Mouse (Mus musculus): ENCODE results near the gene Tekt4. TPM values are rescaled to one million over a fixed set of nuclear protein-coding genes. Genes with fewer than 3 reads are reported as not detected.

Tekt4 gene
- polyA plus RNA-seq, 1 experiment from 2014 or later, result 0.45 TPM

- no peak overlapping the region for H3K4me3 ChIP-seq
These were observed 38.9 kb upstream of the Tekt4 start for GRCm38 (mm10) chr17:25415421-25415913.

GRCm38 (mm10) chr17:25416219-25416618 is 38.2 kb upstream of the Tekt4 start:
- peaks cover 4% of the 10 kb centered on the region; the same call in 1 of the 2 replicates for H3K36me3 ChIP-seq
- H3K4me1 ChIP-seq (replicated peaks), result peaks cover 76% of the 10 kb centered on the region
- peak overlapping the region; percentile 52 for H3K27ac ChIP-seq (ENCODE audit: poor library complexity, severe bottlenecking)
- H3K4me2 ChIP-seq, result peak overlapping the region; percentile 32; the same call in 1 of the 2 replicates
- H3K4me3 ChIP-seq, result no peak overlapping the region
- no peaks in the 10 kb centered on the region for H3K27me3 ChIP-seq (replicated peaks)
- 15% methylated on average over 2 of the region's 3 CpGs for WGBS
- H3K9me3 ChIP-seq (replicated peaks), result no peaks in the 10 kb centered on the region
- peak overlapping the region; percentile 26 for H3K9ac ChIP-seq
- peak; percentile 29; the same call in 1 of the 2 replicates for ATAC-seq (ENCODE audit: insufficient number of reproducible peaks, low FRiP score)

More at GRCm38 (mm10) chr17:25415421-25415913, 38.9 kb upstream of the Tekt4 start:
- Histone ChIP-seq H3K27me3 (replicated peaks) (no peaks in the 10 kb centered on the region), H3K27ac (ENCODE audit: poor library complexity, severe bottlenecking) (peak overlapping the region; percentile 52), H3K9ac (peak overlapping the region; percentile 33; the same call in 1 of the 2 replicates), H3K4me1 (replicated peaks) (peaks cover 76% of the 10 kb centered on the region), H3K36me3 (no peaks in the 10 kb centered on the region), H3K4me2 (peak overlapping the region; percentile 32; the same call in 1 of the 2 replicates), H3K9me3 (replicated peaks) (no peaks in the 10 kb centered on the region)
- WGBS, result 11% methylated on average over 5 of the region's 6 CpGs
- ATAC-seq (ENCODE audit: insufficient number of reproducible peaks, low FRiP score), result peak; percentile 12; the same call in 1 of the 2 replicates

- Histone ChIP-seq H3K4me3 (no peak overlapping the region), H3K9ac (no peak overlapping the region), H3K4me2 (no peak overlapping the region), H3K4me1 (replicated peaks) (peaks cover 89% of the 10 kb centered on the region), H3K9me3 (replicated peaks) (no peaks in the 10 kb centered on the region), H3K36me3 (peaks cover 17% of the 10 kb centered on the region), H3K27ac (ENCODE audit: poor library complexity, severe bottlenecking) (no peak overlapping the region), H3K27me3 (replicated peaks) (no peaks in the 10 kb centered on the region)
- no peak for ATAC-seq (ENCODE audit: insufficient number of reproducible peaks, low FRiP score)
- 50% methylated on average over 6 of the region's 6 CpGs for WGBS
These were observed 36.4 kb upstream of the Tekt4 start for GRCm38 (mm10) chr17:25417990-25418389.

- Histone ChIP-seq H3K4me1 (replicated peaks) (peaks cover 94% of the 10 kb centered on the region), H3K36me3 (peaks cover 24% of the 10 kb centered on the region), H3K4me2 (no peak overlapping the region), H3K9ac (no peak overlapping the region), H3K27ac (ENCODE audit: poor library complexity, severe bottlenecking) (no peak overlapping the region), H3K9me3 (replicated peaks) (no peaks in the 10 kb centered on the region), H3K4me3 (no peak overlapping the region), H3K27me3 (replicated peaks) (no peaks in the 10 kb centered on the region)
- ATAC-seq (ENCODE audit: insufficient number of reproducible peaks, low FRiP score), result no peak
- WGBS, result 52% methylated on average over 9 of the region's 9 CpGs
These were observed 35.5 kb upstream of the Tekt4 start for GRCm38 (mm10) chr17:25418926-25419325.

GRCm38 (mm10) chr17:25420998-25421397 is 33.4 kb upstream of the Tekt4 start:
- Histone ChIP-seq H3K4me2 (no peak overlapping the region), H3K27ac (ENCODE audit: poor library complexity, severe bottlenecking) (no peak overlapping the region), H3K4me3 (no peak overlapping the region), H3K27me3 (replicated peaks) (no peaks in the 10 kb centered on the region), H3K9me3 (replicated peaks) (no peaks in the 10 kb centered on the region), H3K36me3 (peaks cover 25% of the 10 kb centered on the region), H3K9ac (no peak overlapping the region), H3K4me1 (replicated peaks) (peaks cover 94% of the 10 kb centered on the region)
- 82% methylated on average over 3 of the region's 3 CpGs for WGBS
- ATAC-seq (ENCODE audit: insufficient number of reproducible peaks, low FRiP score), result no peak

- H3K9me3 ChIP-seq (replicated peaks), result no peaks in the 10 kb centered on the region
- H3K9ac ChIP-seq, result peak overlapping the region; percentile 4; the same call in 1 of the 2 replicates
- no peak for ATAC-seq (ENCODE audit: insufficient number of reproducible peaks, low FRiP score)
- peaks cover 31% of the 10 kb centered on the region for H3K36me3 ChIP-seq
- H3K27me3 ChIP-seq (replicated peaks), result no peaks in the 10 kb centered on the region
- no peak overlapping the region for H3K4me2 ChIP-seq
- peaks cover 97% of the 10 kb centered on the region for H3K4me1 ChIP-seq (replicated peaks)
- 33% methylated on average over 8 of the region's 8 CpGs for WGBS
- H3K27ac ChIP-seq (ENCODE audit: poor library complexity, severe bottlenecking), result peak overlapping the region; percentile 5; the same call in 1 of the 2 replicates
- H3K4me3 ChIP-seq, result no peak overlapping the region
These were observed 29.8 kb upstream of the Tekt4 start for GRCm38 (mm10) chr17:25424526-25425080.

- no peak for ATAC-seq (ENCODE audit: insufficient number of reproducible peaks, low FRiP score)
- peaks cover 97% of the 10 kb centered on the region for H3K4me1 ChIP-seq (replicated peaks)
- H3K36me3 ChIP-seq, result peaks cover 30% of the 10 kb centered on the region
These were observed 28.4 kb upstream of the Tekt4 start for GRCm38 (mm10) chr17:25425996-25426395.

GRCm38 (mm10) chr17:25427441-25427840 is 27.0 kb upstream of the Tekt4 start:
- 22% methylated on average over 10 of the region's 10 CpGs for WGBS
- Histone ChIP-seq H3K4me3 (no peak overlapping the region), H3K4me2 (no peak overlapping the region), H3K9ac (peak overlapping the region; percentile 42; the same call in 1 of the 2 replicates), H3K36me3 (peaks cover 20% of the 10 kb centered on the region), H3K9me3 (replicated peaks) (no peaks in the 10 kb centered on the region), H3K4me1 (replicated peaks) (peaks cover 98% of the 10 kb centered on the region), H3K27ac (ENCODE audit: poor library complexity, severe bottlenecking) (peak overlapping the region; percentile 50), H3K27me3 (replicated peaks) (0 out of 2 replicates have a peak, but pooled peaks cover 6% of the 10 kb centered on the region)
- peak; percentile 53 for ATAC-seq (ENCODE audit: insufficient number of reproducible peaks, low FRiP score)

More at GRCm38 (mm10) chr17:25425996-25426395, 28.4 kb upstream of the Tekt4 start:
- no peak overlapping the region for H3K27ac ChIP-seq (ENCODE audit: poor library complexity, severe bottlenecking)
- H3K9ac ChIP-seq, result no peak overlapping the region
- H3K27me3 ChIP-seq (replicated peaks), result no peaks in the 10 kb centered on the region
- H3K4me3 ChIP-seq, result no peak overlapping the region
- WGBS, result 77% methylated on average over 2 of the region's 2 CpGs
- H3K4me2 ChIP-seq, result no peak overlapping the region
- H3K9me3 ChIP-seq (replicated peaks), result no peaks in the 10 kb centered on the region

- Histone ChIP-seq H3K27me3 (replicated peaks) (0 out of 2 replicates have a peak, but pooled peaks cover 6% of the 10 kb centered on the region), H3K9me3 (replicated peaks) (no peaks in the 10 kb centered on the region), H3K36me3 (peaks cover 6% of the 10 kb centered on the region; the same call in 1 of the 2 replicates), H3K4me3 (no peak overlapping the region), H3K9ac (peak overlapping the region; percentile 40; the same call in 1 of the 2 replicates), H3K27ac (ENCODE audit: poor library complexity, severe bottlenecking) (peak overlapping the region; percentile 58), H3K4me1 (replicated peaks) (peaks cover 88% of the 10 kb centered on the region), H3K4me2 (peak overlapping the region; percentile 77)
- no peak for ATAC-seq (ENCODE audit: insufficient number of reproducible peaks, low FRiP score)
- 39% methylated on average over 5 of the region's 5 CpGs for WGBS
These were observed 25.2 kb upstream of the Tekt4 start for GRCm38 (mm10) chr17:25429240-25429639.

GRCm38 (mm10) chr17:25429886-25430285 is 24.5 kb upstream of the Tekt4 start:
- no peak for ATAC-seq (ENCODE audit: insufficient number of reproducible peaks, low FRiP score)
- Histone ChIP-seq H3K27me3 (replicated peaks) (0 out of 2 replicates have a peak, but pooled peaks cover 6% of the 10 kb centered on the region), H3K36me3 (peaks cover 6% of the 10 kb centered on the region; the same call in 1 of the 2 replicates), H3K4me3 (peak overlapping the region; percentile 6; the same call in 1 of the 2 replicates), H3K9ac (peak overlapping the region; percentile 40; the same call in 1 of the 2 replicates), H3K27ac (ENCODE audit: poor library complexity, severe bottlenecking) (peak overlapping the region; percentile 58), H3K4me1 (replicated peaks) (peaks cover 88% of the 10 kb centered on the region), H3K9me3 (replicated peaks) (no peaks in the 10 kb centered on the region), H3K4me2 (peak overlapping the region; percentile 77)
- WGBS, result 33% methylated on average over 6 of the region's 6 CpGs

- no peaks in the 10 kb centered on the region for H3K9me3 ChIP-seq (replicated peaks)
- no peak for ATAC-seq (ENCODE audit: insufficient number of reproducible peaks, low FRiP score)
- peak overlapping the region; percentile 81; the same call in 1 of the 2 replicates for H3K4me3 ChIP-seq
- peak overlapping the region; percentile 77 for H3K4me2 ChIP-seq
- peak overlapping the region; percentile 58 for H3K27ac ChIP-seq (ENCODE audit: poor library complexity, severe bottlenecking)
- WGBS, result 34% methylated on average over 8 of the region's 8 CpGs
- H3K9ac ChIP-seq, result peak overlapping the region; percentile 40
- H3K27me3 ChIP-seq (replicated peaks), result 0 out of 2 replicates have a peak, but pooled peaks cover 6% of the 10 kb centered on the region
- peaks cover 88% of the 10 kb centered on the region for H3K4me1 ChIP-seq (replicated peaks)
- H3K36me3 ChIP-seq, result peaks cover 6% of the 10 kb centered on the region; the same call in 1 of the 2 replicates
These were observed 23.9 kb upstream of the Tekt4 start for GRCm38 (mm10) chr17:25430534-25430933.

All from heart, embryonic 12.5 days (tissue).